Mouse (Mus musculus): ENCODE results near the gene Rbm38.

Gene Rbm38

DNA sequence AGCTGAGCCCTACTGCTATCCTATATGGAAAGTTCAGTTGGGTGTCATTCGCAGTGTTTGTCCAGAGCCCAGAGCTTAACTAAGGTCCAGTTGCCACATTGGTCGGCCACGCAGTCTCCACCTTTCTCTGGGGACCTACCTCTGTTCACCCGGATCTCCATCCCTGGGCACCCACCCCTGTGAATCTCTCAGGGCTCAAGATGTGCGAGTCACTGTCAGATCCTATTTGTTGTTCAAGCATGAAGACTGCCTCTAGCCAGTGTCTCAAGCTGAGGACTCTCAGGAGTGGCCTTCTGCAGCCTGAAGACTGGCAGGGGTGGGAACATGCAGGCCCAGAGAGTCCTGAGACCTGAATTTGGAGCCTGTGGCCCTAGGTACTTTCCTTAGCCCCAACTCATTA lies 15.8 kb downstream of the Rbm38 start:
- no peak for DNase-seq (ENCODE audit: low spot score in 2 of 2)

DNA sequence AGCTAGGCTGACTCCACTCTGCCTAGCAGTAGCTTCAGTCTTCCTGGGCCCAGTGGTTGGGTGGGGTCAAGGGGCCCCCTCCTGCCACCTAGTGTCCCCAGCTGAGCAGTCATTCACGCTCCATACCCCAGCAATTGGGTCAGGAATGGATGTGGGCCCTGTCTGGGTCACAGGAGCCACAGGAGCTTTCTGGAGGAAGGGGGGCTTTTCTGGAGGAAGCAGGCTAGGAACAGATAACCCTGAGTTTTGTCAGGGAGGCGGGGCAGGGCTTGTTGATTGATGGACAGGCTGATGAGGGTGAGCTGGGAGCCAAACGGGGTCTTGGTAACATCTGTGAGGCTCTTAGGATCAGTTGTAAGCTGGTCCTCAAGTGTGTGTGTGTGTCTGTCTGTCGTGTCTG lies 16.3 kb downstream of the Rbm38 start:
- no peak for DNase-seq (ENCODE audit: low spot score in 2 of 2)

DNA sequence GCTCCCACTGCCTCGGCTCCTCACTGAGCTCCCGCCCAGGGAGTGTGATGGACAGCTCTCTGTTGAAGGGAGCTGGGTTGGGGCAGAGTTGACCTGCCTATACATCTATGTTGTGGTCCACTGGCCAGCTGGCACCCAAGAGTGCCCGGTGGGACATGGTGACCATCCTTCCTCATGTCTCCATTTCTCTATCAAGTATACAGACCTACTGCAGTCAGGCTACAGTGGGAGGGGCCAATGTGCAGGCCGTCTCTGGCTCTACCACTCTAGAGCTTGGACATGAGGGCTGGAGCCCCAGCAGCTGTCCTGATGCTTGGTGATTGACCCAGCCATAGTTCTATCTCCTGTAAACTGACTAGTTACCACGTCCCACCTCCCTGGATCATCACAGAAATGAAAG lies 17.0 kb downstream of the Rbm38 start:
- DNase-seq (ENCODE audit: low spot score in 2 of 2) = no peak

DNA sequence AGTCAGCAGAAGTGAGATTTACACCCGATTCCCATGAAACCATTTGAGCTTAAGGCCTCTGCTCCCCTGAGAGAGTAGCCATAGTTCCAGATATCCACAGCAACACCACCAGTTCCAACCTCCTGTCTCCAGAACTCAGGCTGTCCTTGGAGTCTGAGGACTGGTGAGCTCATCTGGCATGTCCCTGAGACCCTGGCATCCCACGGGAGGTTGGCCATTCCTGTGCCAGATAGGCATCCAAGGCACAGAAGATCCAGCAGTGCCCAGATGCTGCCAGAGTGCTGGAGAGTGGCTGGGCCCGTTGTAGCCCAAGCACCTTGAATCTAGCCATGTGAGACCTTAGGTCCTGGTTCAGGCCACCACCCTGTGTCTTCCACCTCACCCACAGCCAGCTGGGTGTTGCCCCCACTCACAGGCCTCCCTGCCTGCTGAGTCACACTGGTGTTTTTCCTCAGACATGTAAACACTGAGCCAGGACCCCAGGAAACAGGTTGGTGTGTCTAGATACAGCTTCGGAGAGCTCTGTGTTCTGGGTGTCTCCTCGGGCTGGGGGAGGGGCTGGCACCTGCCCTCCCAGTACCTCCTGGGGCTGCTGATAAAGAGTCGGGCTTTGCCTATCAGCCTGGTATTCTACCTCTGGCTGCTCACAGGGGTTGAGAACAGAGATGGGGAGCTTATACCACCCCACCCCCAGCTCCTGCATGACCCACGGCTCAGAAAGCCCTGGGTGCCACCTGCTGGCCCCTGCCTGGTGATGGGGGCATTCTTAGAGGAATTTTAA lies 17.7 kb downstream of the Rbm38 start:
- DNase-seq (ENCODE audit: low spot score in 2 of 2) = no peak

DNA sequence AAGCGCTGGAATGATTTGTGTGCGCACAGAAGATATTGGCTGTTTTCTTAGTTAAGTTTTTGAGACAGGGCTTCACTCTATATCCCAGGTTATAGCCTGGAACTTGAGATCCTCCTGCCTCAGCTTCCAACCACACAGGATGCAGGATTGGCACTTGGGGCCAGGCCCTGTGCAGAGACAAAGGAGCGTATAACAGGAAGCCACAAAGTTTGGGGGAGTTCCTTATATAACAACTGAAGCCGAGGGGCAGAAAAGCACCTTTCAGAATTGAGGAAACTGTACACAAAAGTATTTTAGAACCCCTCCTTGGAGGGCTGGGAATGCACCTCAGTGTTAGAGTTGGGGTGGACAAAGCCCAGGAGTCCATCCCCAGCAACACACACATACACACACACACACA lies 18.7 kb downstream of the Rbm38 start:
- no peak for DNase-seq (ENCODE audit: low spot score in 2 of 2)

DNA sequence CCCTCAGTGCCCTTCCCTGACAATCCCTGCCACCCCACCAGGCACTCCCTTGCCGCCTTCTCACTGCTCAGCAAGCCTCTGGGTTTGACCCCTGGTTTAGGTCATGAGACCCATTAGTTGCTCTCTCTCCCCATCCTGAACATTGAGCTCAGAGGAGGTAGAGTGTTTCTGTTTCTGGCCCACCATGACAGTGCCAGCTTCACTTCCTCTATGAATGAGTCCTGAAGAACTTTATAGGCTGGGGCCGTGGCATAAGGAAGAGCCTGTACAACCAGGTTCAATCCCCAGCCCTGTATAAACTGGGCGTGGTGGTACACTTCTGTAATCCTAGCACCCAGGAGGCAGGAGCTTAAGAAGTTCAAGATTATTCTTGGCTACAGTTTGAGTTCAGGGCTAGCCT lies 20.5 kb downstream of the Rbm38 start:
- no peak for DNase-seq (ENCODE audit: low spot score in 2 of 2)

DNA sequence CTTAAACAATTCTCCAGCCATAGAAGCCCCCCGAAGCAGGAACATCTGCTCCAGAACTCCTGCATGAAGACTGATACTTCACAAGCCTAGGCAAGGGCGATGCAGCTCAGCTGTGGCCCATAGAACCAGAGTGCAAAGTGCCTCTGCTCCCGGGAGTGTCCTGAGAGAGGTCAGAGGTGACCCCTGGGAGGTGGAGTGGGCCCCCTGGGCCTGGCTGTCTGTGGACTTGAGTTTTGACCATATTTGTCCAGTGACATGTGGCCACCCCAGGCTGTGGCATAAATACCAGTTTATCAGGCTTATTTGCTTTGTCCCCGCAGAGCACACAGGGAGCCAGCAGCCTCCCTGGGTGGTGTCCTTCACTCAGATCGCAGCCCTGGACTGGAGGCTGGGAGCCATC lies 20.9 kb downstream of the Rbm38 start:
- no peak for DNase-seq (ENCODE audit: low spot score in 2 of 2)

DNA sequence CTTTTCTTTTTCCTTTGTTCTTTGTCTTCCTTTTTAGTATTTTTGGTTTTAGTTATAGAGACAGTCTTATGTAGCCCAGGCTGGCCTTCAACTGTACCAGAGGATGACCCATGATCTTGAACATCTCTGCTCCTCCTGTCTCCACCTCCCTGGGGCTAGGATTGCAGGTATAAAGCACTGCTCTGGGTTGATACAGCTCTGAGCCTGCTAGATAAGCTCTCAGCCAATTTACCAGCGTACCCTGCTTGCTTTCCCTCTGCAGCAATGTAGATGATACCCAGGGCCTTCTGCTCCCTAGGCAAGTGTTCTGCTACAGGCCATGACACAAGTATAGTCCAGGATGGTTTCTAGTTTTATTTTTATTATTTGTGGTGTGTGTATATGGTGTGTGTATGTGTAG lies 21.6 kb downstream of the Rbm38 start:
- no peak for DNase-seq (ENCODE audit: low spot score in 2 of 2)

DNA sequence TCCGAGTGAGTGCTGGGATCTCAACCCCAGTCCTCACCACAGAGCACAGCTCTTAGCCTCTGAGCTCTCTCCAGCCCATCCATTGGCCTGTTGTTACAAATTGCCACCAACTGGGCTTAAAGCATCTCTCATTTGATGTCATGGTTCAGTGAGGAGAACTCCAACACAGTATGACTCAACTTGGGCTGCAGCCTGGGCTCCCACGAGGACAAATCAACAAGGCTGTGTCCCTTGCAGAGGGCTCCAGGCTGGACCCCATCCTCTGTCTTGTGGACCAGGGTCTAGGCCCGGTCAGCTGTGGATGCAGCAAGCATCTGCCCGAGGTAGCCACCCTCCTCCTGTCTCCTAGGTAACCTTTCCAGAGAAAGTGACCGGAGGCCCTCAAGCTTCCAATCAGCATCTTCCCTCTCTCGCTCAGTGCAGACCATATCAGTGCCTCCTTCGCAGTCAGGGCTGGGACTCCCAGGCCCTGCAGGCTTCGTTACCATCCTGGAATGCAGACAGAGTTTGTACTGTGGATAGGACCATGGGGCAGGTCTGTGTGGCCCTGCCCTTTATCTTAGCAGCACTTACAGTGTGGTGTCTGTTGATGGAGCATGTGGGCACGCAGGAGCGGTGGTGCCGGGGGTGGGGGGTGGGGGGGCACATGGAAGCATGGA lies 22.3 kb downstream of the Rbm38 start:
- no peak for DNase-seq (ENCODE audit: low spot score in 2 of 2)

DNA sequence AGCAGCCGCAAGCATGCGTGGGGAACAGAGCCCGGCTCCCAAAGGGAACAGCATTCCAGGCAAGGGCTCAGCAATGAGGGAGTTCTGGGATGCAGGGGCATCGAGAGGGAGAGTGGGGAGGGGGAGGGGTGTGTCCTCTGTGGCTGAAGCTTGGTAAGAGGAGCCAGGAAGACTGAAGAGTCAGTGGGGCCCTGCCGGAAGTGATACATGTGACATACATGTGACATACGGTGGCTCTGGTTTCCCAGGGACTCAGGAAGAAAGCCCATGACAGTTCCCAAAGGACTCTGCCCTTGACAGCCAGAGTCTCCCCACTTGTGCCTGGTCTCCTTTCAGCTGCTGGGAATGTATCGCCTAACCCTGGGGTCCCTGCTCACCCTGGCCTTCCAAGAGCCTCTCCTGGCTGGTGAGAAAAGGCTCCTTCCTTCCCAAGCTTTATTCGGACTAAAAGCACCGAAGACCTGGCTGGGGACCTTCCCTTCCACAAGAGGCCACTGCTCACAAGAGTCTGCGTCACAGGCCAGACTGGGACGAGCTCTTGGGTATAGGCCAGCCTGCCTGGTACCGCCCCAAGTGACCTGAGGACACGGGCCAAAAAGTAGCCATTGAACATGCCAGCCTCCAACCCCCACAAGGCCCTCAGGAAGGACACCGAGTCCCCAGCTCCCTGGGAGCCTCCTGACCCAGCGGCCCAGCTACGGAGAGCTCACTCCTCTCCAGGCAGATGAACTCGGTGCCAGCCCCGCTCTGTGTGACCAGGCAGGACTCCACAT lies 24.1 kb downstream of the Rbm38 start:
- no peak for DNase-seq (ENCODE audit: low spot score in 2 of 2)

DNA sequence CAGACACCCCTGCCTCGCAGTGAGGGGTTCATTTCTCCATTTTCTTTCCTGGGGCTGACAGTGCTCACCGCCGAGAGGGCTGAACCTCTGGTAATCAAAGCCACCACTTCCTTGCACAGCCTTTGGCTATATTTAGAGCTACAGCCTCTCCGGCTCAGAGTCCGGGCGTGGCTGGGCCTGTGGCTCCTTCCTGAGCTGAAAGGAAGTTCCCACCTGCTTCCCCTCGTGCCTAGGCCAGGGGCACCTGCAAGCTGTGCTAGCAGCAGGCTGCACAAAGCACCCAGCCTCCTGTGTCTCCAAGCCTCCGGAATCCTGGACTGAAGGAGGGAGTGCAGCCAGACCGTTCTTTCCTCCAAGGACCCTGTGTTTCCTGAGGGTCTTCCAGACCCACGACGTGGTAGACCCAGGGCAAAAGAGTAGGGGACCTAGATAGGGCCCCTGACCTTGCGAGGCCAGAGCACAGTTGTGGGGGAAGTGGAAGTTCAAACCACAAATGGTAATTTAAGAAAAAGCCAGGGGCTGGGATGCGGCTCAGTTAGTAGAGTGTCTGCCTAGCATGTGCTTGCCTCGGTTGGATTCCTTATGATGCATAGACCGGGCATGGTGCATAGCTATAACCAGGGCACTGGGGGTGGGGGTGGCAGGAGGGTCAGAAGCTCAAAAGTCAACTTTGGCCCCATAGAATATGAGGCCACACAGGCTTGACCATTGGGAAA lies 26.4 kb downstream of the Rbm38 start:
- no peak for DNase-seq (ENCODE audit: low spot score in 2 of 2)

DNA sequence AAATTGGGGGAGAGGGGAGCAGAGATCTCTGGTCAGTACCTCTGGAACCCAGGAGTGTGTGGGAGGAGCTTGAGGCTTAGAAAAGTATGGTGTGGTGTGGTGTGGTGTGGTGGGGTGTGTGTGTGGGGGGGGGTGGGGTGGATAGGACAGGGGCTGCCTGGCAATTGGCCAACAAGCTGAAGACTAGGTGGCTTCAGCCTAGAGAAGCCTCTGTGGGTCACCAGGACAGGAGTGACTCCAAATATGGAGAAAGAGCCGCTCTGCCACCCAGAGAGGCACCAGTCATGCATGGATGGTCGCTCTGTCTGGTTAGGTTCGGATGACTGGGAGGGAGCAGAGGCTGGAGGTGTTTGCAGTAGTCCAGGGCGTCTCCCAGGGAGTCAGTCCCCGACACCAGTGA lies 27.2 kb downstream of the Rbm38 start:
- DNase-seq (ENCODE audit: low spot score in 2 of 2) = no peak

DNA sequence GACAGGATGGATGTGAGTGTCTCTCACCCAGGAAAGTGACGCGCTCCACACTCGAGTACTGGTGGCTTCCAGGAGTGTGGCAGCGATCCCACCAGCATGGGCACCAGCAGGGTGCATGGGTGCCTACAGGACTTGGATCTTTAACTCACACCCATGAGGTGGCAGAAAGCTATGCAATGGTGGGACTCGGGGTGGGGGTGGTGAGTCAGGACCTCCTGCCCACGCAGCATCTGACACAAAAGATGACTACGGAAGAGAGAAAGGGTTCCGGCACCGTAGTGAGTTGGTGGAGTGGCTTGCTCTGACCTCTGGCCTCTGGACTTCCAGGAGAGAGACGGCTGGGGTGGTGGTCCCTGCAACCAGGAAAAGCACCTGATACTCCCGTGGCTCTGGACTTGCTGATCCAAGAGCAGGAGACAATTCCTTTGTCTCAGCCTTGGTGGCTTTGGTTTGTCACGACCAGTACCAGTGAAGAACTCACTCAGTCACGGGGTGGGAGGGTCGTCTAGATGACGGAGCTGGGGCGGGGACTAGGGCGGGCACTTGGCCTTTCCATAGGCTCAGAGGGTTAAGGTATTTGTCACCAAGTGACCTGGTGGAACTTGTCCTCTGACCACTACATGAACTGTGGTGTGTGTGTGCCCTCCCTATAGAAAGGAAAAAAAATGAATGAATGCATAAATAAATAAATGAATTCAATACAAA lies 27.9 kb downstream of the Rbm38 start:
- DNase-seq (ENCODE audit: low spot score in 2 of 2) = no peak

DNA sequence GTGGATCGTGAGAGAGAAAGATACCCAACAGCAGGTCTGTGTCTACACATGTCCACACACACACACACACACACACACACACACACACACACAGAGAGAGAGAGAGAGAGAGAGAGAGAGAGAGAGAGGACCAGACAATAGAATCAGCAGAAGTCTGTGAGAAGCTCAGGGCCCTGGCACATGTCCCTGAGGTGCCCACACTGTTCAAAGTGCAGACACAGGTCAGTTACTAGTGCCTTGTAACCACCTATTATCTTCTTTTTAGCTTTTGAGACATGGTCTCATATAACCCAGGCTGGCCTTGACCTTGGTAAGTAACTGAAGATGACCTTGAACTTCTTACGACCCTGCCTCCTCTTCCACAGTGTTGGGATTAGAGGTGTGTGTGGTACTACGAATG lies 28.9 kb downstream of the Rbm38 start:
- DNase-seq (ENCODE audit: low spot score in 2 of 2) = no peak

DNA sequence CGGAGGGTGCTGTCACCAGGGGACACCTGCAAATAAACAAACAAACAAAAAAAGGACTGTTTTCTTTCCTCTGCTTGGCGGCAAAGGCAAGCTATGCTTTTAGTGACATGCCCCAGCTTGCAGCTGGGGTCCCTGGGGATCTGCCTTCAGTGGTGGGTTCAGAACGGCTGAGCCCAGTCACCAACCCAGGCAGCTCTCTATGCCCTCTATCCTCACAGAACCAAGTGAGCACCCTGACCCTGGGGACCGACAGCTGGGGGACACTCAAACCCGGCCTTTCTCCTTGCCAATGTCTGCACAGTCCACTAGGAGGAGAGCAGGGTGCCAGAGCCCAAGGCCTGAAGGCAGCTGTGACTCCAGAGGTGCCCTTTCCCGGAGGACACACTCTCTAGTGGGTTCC lies 29.5 kb downstream of the Rbm38 start:
- DNase-seq (ENCODE audit: low spot score in 2 of 2) = no peak

DNA sequence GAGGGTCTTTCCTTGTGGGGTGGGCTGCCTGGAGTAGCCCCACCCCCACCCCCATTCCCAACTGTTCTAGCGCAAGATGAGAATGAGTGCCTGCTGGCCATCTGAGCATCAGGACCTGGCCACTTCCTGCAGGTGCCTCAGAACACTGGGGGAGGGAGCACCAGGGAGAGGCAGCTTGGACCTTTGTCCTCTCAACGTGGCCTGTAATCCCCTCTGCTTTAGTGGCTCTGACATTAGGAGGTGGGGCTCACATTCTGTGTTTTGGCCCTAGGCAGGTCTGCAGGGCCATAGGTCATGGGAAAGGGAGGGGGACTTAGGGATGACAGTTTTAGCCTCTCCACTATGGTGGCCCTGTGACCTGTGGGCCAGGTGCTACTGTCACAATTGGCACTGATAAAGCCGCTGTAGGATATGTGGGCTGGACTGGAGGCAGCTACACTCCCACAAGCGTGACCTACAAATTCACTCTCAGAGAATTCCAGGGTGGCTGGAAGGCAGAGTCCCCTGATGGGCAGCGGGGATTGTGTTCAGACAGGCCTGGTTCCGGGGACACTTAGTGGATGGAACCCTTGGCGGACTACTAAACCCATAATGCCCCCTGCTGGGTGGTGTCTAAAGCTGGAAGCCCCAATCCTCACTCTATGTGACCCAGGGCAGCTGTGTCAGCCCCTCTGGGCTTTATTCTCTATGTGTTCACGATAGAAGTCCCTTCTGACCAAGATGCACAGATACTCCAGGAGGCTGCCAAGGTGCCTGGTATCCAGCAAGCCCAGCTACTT lies 30.5 kb downstream of the Rbm38 start:
- DNase-seq (ENCODE audit: low spot score in 2 of 2) = no peak

DNA sequence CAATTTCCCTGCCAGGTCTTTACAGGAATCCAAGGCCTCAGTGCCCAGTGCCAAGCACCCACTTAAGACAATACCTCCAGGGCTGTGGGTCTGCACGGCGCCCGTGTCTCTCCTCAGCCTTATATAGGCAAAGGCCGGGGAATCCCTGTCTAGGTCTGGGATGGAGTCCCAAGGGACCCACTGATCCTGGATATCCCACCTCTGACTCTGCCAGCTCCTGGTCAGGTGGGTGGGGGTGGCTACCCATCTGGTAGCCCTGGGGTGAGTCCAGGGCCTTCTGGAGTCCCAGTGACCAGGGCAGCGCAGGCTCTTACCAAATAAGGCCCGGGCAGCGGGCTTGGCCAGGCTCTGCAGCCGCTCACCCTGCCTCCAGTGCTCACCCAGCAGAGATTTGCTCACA lies 32.6 kb downstream of the Rbm38 start:
- DNase-seq (ENCODE audit: low spot score in 2 of 2) = no peak

DNA sequence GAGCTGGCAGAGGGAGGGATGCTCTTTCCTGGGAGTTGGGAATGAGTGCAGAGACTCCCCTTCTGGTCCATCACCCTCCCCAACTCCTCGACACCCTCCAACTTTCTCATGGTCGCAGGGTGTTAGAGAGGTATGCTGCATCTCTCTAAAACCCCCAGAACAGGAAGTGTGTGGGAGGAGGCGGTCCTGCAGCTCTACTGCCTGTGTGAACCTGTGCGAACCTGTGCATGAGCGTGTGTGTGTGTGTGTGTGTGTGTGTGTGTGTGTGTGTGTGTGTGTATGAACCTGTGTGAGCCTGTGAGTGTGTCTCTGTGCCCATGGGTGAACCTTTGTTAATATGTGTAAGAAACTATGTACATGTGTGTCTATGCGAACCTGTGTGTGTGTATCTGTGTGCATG lies 33.5 kb downstream of the Rbm38 start:
- no peak for DNase-seq (ENCODE audit: low spot score in 2 of 2)

DNA sequence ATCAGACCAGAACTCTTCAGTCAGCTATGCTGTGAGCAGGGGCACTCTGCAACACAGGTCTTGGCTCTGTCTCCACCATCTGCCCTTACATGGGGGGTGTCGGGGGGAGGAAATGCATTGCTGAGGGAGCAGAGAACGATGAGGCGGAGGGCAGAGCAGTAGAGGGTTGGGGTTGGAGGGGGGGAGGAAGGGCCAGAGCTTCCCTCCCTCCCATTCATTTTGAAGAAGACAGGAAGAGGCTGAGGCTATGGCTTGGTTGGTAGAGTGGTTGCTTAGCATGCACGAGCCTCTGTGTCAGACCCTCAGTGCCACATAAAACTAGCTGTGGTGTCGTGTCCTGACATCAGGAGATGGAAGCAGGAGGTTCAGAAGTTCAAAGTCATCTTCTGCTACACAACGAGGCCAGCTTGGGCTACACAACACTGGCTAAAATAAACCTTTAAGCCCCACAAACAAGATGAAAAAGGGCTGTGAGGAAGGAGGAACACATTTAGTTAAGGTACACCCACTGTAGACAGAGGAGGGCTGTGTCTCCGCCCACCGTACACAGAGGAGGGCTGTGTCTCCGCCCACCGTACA lies 36.1 kb downstream of the Rbm38 start:
- DNase-seq (ENCODE audit: low spot score in 2 of 2) = no peak

DNA sequence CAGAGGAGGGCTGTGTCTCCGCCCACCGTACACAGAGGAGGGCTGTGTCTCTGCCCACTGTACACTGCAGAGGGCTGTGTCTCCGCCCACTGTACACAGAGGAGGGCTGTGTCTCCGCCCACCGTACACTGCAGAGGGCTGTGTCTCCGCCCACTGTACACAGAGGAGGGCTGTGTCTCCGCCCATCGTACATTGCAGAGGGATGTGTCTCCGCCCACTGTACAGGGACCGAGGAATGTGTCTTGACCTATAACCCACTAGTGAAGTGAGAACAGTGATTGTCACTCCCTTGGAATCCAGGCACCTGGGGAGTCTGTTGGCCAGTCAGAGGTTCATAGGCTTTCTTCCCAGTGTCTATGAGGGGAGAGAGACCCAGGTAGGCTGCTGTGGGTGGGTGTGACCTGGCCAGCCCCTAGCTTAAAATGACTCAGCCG lies 36.6 kb downstream of the Rbm38 start:
- DNase-seq (ENCODE audit: low spot score in 2 of 2) = no peak
